Mouse (Mus musculus): ENCODE data around the gene Gng10. TPM values are rescaled to one million over a fixed set of nuclear protein-coding genes. Genes with fewer than 3 reads are reported as not detected.
A peak's percentile ranks its signal among the peaks of the same experiment; 100 is the strongest.

Gene Gng10
- 27.2 and 34.6 TPM in 2 replicates for total RNA-seq (2015; ENCODE audit: low replicate concordance)
- 11.2 and 17.6 TPM in 2 replicates for total RNA-seq (2017; ENCODE audit: low replicate concordance)

DNA sequence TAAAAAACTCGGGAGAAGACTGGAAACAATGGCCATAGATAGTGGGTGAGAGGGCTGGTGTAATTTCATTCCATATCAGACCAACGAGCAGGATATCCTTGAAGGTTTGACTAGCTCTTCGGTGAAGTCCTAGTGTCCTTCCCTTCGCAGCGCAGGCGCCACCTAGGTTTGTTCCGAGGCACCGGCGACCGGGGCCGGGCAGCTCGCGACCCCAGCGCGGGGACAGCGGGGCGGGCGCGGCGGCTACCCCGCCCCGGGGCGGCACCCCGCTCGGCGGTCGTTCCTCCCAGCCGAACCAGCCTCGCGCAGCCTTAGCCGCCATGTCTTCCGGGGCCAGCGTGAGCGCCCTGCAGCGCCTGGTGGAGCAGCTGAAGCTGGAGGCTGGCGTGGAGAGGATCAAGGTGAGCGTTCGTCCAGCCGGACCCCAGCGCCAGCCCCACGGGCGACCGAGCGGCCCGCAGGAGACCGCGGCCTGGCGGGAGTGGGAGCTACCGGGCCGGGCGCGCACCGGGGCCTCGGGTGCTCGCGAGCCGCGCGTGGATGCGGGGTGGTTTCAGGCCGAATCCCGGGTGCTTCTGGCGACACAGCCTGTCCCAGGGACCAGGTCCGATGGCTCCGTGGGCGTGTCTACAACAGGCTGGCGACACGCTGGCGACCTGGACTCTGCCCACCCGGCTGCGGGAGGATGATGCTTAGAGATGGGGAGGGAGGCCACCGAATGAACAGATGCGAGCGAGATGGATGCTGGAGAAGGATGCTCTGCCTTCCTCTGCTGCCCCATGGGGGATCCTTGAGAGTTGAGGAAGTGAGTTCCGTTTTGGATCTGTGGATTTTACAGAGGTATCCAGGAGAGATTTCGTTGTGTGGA lies at the start of gene Gng10:
Gng10 (plus strand) TSS at position 171 of the 868 bp plus-strand sequence.
- ATAC-seq (replicated peaks; ENCODE audit: low FRiP score, poor library complexity, severe bottlenecking): peak; percentile 53

DNA sequence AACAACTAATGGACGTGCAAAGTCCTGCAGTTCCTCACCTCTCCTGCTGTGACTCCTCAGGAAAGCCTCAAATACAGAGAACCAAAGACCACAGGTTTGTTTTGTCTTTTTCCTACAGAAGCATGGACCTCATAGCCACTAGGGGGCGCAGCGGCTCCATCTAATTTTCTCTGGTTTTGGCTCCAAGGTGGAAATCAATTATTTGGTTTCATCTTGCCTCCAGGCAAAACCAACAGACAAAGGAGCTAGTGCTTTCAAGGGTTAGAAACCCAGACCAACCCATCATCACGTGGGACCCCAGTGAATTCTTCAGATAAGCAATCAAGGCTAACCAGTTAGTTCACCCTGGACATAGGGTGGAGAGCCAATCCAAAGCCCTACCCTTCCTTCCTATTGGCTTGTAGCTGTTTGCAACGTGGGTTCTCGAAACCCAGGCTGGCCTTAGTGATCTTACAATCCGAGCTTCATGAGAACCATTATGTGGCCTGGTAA lies 49.7 kb upstream of the Gng10 start:
- ATAC-seq (replicated peaks; ENCODE audit: low FRiP score, poor library complexity, severe bottlenecking): peak; percentile 60

DNA sequence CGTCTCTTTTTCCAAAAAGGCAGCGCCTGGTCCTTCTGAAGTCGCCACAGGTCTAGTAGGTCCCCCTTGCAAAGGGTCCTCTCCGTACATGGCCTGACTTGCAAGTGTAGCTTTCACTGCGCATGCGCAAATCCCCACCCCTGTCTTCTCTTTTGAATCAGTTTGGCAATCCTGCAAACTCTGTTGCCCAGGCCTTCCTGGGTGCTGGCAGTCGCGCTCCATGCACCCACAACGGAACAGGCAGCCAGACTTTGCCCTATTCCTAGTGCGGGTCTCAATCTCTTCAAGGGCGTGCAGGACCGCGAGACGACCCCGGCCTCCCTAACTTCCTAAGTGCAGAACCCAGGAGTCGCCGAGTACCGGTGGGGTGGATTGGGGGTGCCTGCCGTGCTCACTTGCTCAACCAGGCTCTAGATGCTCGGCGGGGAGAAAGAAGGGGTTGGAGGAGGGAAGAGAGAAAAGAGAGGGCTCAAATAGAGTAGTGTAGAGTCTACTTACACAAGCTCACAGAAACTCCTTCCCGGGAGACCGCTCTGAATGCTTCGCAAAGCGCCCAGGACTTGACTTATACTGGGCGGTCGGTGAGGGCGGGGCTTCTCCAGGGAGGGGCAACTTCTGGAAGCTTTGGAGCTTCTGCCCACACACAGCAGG lies 48.2 kb upstream of the Gng10 start, which contains the start of gene Ptgr1:
Ptgr1 (minus strand) TSS at position 580 of the 651 bp plus-strand sequence.
- ATAC-seq (replicated peaks; ENCODE audit: low FRiP score, poor library complexity, severe bottlenecking): peak; percentile 69

DNA sequence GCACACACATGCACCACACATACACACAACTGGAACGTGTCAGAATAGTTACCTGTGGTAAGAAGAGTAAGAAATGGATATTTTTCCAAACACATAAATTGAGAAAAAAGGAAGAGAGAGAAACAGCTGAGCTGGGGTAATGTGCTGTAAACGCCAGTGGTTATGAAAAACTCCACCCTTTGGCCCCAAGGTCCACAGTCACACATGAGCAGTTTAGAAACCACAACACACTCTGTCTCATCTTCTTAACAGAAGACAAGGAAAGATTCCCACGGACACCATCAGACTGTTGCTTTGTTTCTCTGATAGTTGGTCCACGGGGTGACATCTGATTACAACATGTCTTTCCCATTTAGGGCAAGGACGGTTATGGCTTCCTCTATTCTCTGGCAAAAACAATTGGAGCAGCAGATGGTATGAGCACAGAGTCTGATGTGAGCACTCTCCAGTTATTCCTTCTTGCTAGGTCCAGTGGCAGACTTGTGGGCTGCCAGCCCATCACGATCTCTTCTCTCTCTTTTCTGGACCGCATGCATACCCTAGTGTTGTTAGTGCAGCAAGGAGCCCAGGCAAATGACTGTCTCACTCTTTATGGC lies 45.5 kb upstream of the Gng10 start:
- no peak for ATAC-seq (replicated peaks; ENCODE audit: low FRiP score, poor library complexity, severe bottlenecking)

DNA sequence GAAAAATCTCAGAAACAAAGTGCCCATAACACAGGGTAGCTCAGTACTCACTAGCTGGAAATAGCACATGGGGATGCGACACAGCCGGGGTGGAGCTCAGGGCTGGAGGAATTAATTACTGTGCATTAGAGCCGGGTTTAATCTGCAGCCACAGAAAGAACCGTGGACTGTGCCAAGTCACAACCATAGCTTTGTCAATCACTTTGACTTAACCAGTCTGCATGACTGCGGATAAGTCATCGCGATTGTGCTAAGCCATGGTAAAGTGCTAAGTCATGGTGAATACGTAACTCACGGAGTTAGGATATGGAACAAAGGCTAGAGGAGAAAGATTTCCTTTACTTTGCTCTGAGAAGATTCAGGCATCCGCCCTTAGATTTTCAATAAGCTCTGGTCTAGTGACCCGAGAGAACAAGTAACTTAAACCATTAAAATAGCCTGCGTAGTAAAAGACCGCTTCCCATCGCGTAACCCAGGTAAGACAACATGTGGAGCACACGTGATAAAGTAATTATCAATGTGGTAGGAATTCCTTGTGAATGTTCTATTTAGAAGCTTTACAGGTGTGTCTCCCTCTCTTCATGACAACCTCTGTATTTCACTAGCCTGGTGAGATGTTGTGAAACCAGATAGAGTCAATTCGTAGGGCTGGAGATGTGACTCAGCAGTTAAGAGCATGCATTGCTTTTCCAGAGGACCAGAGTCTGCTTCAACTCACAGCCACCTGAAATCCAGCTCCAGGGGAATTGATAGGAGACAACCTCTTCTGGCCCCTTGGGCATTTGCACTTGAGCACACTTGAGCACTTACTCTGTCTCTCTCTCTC lies 44.1 kb upstream of the Gng10 start:
- ATAC-seq (replicated peaks; ENCODE audit: low FRiP score, poor library complexity, severe bottlenecking): no peak

DNA sequence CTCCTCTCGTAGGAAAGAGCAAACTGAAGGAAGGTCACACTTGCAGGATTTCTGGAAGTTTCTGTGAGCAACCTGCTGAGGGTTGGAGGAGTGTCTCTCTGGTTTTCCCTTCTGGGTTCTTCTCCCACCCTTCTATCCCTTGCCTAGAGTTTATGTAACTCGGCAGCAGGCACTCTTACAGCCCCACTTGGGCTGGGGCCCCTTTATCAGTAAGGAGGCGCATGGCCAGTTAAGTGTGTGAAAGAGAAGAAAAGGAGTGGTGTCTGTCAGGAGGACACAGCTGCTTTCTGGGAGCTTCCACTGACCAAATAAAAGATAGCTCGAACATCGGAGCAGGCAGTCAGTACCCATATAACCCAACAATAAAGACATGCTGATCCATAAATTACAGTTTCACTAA lies 42.7 kb upstream of the Gng10 start:
- no peak for ATAC-seq (replicated peaks; ENCODE audit: low FRiP score, poor library complexity, severe bottlenecking)

DNA sequence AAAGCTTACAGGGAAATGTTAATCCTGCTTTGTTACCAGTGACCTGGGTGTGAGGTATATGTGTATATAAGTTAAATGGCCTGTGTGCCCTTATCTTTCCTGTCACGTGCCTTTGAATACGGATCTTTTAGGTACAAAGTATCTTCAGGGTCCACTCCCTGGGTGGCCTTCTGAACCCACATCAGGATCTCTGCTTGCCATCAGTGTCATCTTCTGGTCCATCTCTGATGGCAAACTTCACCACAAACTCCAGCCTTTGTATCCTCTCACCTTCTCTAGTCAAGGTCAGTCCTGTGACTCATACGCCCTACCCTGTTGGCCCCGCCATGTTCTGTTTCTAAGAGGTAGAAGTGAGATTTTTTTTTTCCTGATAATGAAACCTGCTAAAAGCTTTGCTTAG lies 40.1 kb upstream of the Gng10 start, which contains the start of gene Dnajc25:
Dnajc25 (plus strand) TSS at position 301 of the 400 bp plus-strand sequence.
- no peak for ATAC-seq (replicated peaks; ENCODE audit: low FRiP score, poor library complexity, severe bottlenecking)

DNA sequence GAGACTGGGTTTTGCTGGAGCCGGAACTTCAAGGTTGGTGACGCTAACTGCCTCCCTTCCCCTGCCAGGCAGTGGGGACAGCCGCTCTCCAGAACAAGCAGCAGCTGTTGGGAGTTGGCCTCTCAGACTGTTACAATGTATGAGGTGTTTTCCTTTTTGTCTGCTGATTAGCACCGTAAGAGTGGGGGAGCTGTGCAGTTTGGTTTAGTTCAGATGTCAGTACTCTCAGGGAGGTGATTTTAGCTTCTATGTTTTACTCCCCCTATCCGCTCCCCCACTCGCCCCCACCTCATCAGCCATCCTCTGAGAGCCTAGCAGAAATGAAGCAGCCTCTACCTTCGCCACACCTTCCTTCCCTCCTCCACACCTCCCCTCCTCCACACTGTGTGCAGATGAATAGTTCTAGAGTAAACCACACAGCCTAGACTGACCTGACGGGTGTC lies 39.6 kb upstream of the Gng10 start:
- no peak for ATAC-seq (replicated peaks; ENCODE audit: low FRiP score, poor library complexity, severe bottlenecking)

DNA sequence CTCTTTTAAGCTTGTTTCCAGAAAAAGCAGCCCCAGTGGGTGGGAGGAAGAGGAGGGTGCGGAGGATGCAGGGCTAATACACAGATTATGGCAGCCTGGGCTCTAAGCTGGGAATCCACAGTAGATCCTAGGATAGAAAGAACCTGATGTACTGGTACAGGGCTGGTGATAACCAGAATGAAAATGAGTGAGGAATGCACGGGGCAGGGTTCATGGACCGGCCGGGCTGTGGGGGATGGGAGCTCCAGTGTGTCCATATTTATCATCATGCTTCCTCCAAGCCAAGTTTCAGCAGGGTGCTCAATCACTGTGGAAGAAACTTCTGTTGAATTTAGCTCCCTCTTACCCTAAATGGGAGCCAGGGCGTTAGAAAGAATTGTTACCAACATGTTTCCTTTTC lies 37.8 kb upstream of the Gng10 start:
- ATAC-seq (replicated peaks; ENCODE audit: low FRiP score, poor library complexity, severe bottlenecking): no peak

DNA sequence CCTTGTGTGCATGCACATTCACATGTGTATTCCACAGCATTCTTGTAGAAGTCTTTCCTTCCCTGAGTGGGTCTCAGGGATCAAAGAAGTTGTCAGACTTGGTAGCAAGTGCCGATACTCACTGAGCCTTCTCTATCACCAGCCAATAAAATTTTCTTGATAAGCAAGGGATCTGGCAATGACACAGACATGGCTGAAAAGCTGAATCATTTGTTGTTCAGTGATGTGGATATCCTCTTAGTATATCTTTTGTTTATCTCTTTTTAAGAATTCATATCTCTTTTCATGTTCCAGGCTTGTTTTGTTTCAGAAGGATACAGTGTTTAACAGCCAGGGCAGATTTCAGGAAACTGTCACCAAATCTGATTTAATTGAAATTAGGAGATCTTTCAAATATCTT lies 36.2 kb upstream of the Gng10 start:
- ATAC-seq (replicated peaks; ENCODE audit: low FRiP score, poor library complexity, severe bottlenecking): no peak

DNA sequence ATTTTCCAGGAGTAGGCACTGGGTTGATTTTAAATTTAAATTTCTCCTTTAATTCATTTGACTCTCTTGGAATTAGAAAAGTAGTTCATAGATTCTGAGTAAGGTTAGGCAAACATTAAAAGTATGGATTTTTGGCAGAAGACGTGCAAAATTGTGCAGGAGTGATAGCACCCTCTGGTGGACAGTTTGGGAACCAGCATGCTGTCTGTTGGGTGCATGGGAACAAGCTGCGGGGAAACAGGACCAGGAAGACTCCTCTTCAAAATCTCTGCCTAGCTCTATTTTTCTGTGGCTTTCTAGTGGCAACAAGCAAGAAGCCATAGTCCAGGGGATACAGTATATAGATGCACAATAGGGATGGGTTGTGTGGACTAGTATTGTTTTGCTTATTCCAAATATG lies 35.2 kb upstream of the Gng10 start:
- ATAC-seq (replicated peaks; ENCODE audit: low FRiP score, poor library complexity, severe bottlenecking): 0 out of 2 replicates have a peak, but pooled peaks have one; percentile 48

DNA sequence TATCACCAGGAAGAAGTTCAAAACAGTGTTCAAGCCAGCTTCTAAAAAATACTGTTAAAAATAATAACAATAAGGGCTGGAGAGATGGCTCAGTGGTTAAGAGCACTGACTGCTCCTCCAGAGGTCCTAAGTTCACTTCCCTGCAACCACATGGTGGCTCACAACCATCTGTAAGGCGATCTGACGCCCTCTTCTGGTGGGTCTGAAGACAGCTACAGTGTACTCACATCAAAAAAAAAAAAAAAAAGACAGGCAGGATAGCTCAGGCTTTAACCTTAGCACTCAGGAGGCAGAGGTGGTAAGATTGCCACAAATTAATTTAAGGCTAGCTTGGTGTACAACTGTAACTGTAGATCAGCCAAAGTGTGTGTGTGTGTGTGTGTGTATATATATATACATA lies 34.3 kb upstream of the Gng10 start:
- ATAC-seq (replicated peaks; ENCODE audit: low FRiP score, poor library complexity, severe bottlenecking): no peak

DNA sequence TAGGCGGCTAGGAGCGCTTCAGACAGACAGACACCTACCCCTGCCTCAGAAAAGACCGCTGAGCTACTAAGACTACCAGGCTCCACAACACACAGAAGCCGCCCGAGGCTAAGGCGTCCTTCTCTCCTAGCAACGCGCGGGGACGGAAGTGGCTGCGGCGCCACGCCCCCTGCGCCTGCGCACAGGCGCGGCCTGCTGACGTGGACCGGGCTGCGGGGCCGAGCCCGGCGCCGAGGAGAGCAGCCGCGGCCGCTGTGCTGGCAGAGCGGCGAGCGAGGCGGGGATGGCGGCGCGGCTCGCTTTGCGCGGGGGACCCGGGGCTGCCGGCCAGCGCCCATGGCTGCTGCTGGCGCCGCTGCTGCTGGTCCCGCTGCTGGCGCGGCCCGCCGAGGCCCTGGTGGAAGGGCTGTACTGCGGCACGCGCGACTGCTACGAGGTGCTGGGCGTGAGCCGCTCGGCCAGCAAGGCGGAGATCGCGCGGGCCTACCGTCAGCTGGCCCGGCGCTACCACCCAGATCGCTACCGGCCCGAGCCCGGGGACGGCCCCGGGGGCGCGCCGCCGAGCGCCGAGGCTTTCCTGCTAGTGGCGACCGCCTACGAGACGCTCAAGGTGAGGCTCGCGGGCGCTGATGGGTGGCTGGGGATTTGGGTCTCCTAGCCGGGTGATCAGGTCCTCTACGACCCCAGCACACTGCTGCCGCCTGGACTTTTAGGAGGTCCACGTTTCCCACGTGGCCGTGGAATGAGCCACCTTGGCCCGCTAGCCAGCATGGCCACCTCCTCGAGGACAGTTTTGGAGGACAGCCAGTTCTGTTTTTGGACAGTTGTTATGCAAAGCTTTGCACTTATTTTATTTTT lies 31.7 kb upstream of the Gng10 start, which contains the start of gene Gm20503:
Gm20503 (plus strand) TSS at position 263 of the 858 bp plus-strand sequence.
- ATAC-seq (replicated peaks; ENCODE audit: low FRiP score, poor library complexity, severe bottlenecking): peak; percentile 97

DNA sequence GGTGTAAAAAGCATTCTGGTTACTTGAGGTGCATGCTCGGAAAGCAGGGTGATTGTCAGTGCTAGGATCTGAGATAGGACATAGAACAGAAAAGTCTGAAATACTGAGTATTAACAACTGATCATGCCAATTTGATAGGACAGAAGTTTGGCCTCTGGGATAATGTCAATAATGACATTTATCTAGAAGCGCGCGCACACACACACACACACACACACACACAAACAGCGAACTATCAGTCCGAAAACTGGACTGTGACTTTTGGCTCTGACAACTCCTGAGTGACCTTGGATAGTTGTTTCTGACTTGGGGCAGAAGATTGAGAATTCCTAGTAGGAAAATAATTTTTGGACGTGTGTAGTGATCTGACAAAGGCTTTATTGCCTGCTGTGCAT lies 31.1 kb upstream of the Gng10 start:
- 0 out of 2 replicates have a peak, but pooled peaks have one; percentile 4 for ATAC-seq (replicated peaks; ENCODE audit: low FRiP score, poor library complexity, severe bottlenecking)

DNA sequence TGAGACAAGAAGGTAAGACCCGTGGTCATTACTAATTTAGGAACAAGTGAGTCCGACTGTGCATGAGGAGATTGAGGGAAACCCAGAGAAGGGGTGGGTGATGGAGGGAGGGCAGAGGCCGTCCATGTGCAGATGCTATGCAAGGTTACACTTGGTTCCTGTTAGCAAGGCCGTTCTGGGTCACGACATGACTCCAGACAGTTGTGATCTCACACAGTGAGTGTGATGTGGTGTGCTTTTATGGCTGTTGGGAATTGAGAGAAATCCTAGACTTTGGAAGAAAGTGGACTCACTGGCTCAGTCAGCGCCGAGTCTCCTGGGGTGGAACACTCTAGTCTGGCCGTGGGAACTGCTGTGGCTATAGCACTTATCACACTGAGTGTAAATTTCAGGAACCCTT lies 28.7 kb upstream of the Gng10 start:
- no peak for ATAC-seq (replicated peaks; ENCODE audit: low FRiP score, poor library complexity, severe bottlenecking)

DNA sequence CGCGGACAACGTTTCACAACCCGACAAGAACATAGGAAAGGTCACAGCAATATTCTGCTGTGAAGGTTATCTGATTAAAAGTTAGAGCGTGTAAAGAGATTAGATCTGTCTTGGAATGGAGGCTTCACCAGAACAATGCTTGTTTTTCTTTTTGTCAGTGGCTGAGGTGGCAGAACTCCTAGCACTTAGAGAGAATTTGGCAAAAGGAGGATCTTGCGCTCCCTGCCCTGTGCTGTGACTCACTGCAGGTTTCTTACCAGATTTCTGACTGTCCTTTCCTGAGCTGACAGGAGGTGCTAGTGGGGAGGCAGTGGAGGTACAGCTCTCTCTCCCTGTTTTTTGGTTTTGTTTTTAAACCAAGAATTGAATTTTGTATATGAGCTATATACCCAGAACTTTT lies 27.9 kb upstream of the Gng10 start:
- no peak for ATAC-seq (replicated peaks; ENCODE audit: low FRiP score, poor library complexity, severe bottlenecking)

DNA sequence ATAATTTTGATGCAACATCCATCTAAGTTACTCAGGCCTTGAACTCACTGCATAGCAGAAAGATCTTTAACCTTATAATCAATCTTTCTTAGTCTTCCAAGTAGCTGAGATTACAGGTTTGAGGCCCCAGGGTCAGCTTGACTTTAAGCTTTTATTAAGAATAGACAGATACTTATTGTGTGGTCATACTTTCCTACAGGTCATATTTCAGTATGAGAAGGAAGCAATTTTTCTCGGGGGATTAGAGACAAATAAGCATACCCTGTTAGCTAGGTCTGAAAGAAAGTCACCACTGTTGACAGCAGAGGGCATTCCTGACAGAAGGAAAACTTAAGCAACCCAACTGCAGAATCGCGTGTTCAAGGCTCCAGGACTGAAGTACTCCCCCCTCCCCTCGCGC lies 26.9 kb upstream of the Gng10 start:
- ATAC-seq (replicated peaks; ENCODE audit: low FRiP score, poor library complexity, severe bottlenecking): no peak

DNA sequence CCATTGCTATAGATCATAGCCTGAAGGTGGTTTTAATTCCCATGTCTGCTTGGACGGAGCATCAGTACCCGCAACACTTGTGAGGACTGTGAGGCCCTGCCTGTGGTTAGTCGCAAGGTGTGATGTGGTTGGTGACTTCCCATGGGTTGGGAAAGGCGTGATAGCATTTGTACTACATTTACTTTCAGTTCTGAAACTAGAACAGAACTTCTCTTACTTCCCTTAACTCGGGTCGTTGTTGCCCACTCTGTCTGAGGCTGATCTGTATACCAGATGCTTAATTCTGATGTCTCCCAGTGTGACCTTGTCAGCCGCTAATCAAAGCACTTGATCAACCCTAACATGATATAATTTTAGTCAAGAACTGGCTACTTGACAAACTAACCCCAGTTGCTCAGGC lies 25.7 kb upstream of the Gng10 start:
- ATAC-seq (replicated peaks; ENCODE audit: low FRiP score, poor library complexity, severe bottlenecking): no peak

Data from erythroblast, adult 5-6 weeks (primary cell).